In the genomic region with DNA sequence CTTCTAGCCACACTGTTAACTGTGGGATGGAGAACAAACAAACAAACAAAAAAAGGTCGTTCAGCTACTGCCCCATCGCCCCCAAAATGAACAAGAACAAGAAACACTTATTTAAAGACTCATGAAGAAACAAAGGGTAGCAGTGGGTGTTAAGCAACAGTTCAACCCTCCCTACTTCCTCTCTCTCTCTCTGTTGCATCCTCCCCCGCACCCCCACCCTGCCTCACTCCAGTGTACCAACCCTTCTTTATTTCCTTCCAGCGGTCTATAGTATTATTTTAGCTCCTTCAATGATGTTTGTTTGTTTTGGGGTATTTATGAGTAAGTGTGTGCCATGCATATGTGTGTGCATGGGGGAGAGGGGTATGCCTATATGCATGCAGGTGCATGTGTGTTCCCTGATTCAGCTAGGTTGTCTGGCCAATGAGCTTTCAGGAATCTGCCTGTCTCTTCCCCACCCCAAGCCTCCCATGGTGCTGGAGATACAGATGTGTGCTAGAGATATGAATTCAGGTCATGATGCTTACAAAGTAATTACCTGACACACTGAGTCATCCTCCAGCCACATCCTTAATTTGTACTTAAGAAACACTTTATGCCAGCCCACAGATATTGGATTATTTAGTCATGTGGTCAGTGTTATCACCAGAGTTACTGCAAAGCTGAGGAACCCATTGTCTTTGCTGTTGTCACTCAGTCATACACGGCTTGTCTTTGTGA, we compare ENCODE assay signal across 12 mouse cellular contexts. TPM values are rescaled to one million over a fixed set of nuclear protein-coding genes. Genes with fewer than 3 reads are reported as not detected.
A peak's percentile ranks its signal among the peaks of the same experiment; 100 is the strongest.
DNase-seq lines count a peak whose midpoint lies in the region; ATAC-seq and TF ChIP-seq lines count a peak whose summit lies in the region.
"Had no signal": no experiment of that assay in that cellular context is flagged by ENCODE, and none has a peak within 500 bp of the region (broad histone marks: within the 10 kb centered on the region; RNA-seq: fewer than 3 reads in every experiment).

No protein-coding gene starts in this region.

- no peak overlapping the region for H3K9ac ChIP-seq in liver, embryonic 15.5 days

- H3K4me3 ChIP-seq in liver, embryonic 15.5 days (replicated peaks): no peak overlapping the region
- peak overlapping the region; percentile 24; the same call in 1 of the 2 replicates for H3K4me3 ChIP-seq in spleen, adult 2 months (ENCODE audit: extremely low read depth, insufficient read depth, insufficient read length)
- H3K4me3 ChIP-seq in heart, embryonic 10.5 days: no peak overlapping the region

- DNase-seq in B cell, adult 2 months: peak; percentile 58 to 69
- DNase-seq in spleen, adult 2 months (ENCODE audit: low read depth in 1 of 2, low spot score in 2 of 2): peak in 1 of 2 experiments; percentile 72
- no peak for DNase-seq in heart, embryonic 10.5 days (ENCODE audit: low spot score)
- no peak for DNase-seq in heart, postnatal 36 days
- no peak for DNase-seq in layer of hippocampus, postnatal 14 days (ENCODE audit: low spot score in 2 of 2)
- no peak for DNase-seq in adrenal gland, adult 18-20 months (ENCODE audit: low spot score in 2 of 2)
- DNase-seq: adrenal gland, postnatal 25 days; cerebellum, postnatal 36 days had no signal

- H3K36me3 ChIP-seq in liver, embryonic 15.5 days (replicated peaks): no peaks in the 10 kb centered on the region
- H3K36me3 ChIP-seq in spleen, adult 2 months (ENCODE audit: control insufficient read depth, insufficient read depth, low read length): no peaks in the 10 kb centered on the region; the same call in 1 of the 2 replicates
- H3K36me3 ChIP-seq in heart, embryonic 10.5 days: no peaks in the 10 kb centered on the region
- H3K36me3 ChIP-seq: G1E had no signal

- 27% methylated on average over 5 of the region's 5 CpGs for WGBS in liver, embryonic 15.5 days (ENCODE audit: insufficient replicate concordance)
- 16% methylated on average over 5 of the region's 5 CpGs for WGBS in spleen, adult 2 months
- WGBS in heart, embryonic 10.5 days: 71% methylated on average over 5 of the region's 5 CpGs

- TF ChIP-seq CTCF in spleen, adult 2 months (IDR thresholded peaks at IDR 0.05; ENCODE audit: extremely low read depth, insufficient read depth, insufficient read length, insufficient replicate concordance): no peak

- H3K9me3 ChIP-seq in liver, embryonic 15.5 days (replicated peaks): no peaks in the 10 kb centered on the region
- H3K9me3 ChIP-seq in heart, embryonic 10.5 days: no peaks in the 10 kb centered on the region

- no peak overlapping the region for H3K4me2 ChIP-seq in liver, embryonic 15.5 days

- no peak for TF ChIP-seq POLR2A in spleen, adult 2 months (IDR thresholded peaks at IDR 0.05; ENCODE audit: low read depth, low read length)

- intact Hi-C loops in heart, postnatal 36 days (cut with DNase I): no loop called here

- 0 out of 2 replicates have a peak, but pooled peaks cover 3% of the 10 kb centered on the region for H3K4me1 ChIP-seq in liver, embryonic 15.5 days (replicated peaks)
- peaks cover 22% of the 10 kb centered on the region for H3K4me1 ChIP-seq in spleen, adult 2 months (ENCODE audit: control insufficient read depth, insufficient read depth, insufficient read length)
- H3K4me1 ChIP-seq in heart, embryonic 10.5 days: no peaks in the 10 kb centered on the region

- H3K27ac ChIP-seq in liver, embryonic 15.5 days (replicated peaks): 0 out of 2 replicates have a peak overlapping the region, but pooled peaks have one; percentile 3
- peak overlapping the region; percentile 83 for H3K27ac ChIP-seq in spleen, adult 2 months (ENCODE audit: insufficient read depth, low read length)
- H3K27ac ChIP-seq in heart, embryonic 10.5 days: no peak overlapping the region
- H3K27ac ChIP-seq: hindbrain, postnatal 0 days had no signal

- no peaks in the 10 kb centered on the region for H3K27me3 ChIP-seq in liver, embryonic 15.5 days
- no peaks in the 10 kb centered on the region for H3K27me3 ChIP-seq in spleen, adult 2 months (ENCODE audit: control insufficient read depth, insufficient read depth, low read length)
- no peaks in the 10 kb centered on the region for H3K27me3 ChIP-seq in heart, embryonic 10.5 days (ENCODE audit: insufficient read depth, poor library complexity, severe bottlenecking)

- peak; percentile 84 for ATAC-seq in activated CD4-positive, CD25-positive, alpha-beta regulatory T cell, adult 4 months
- ATAC-seq in liver, embryonic 15.5 days (ENCODE audit: insufficient read depth): 0 out of 2 replicates have a peak, but pooled peaks have one; percentile 24
- ATAC-seq: hindbrain, postnatal 0 days had no signal

RNA-seq across cellular contexts. Expression of a gene that starts 5.7 kb away (rescaled TPM):
- 100 to 1,000 TPM; 173 to 208 TPM for polyA plus RNA-seq in activated CD4-positive, CD25-positive, alpha-beta regulatory T cell, adult 4 months (2017; shearing (Covaris generic))
- 5.4 and 6.2 TPM in 2 replicates for polyA plus RNA-seq in liver, embryonic 15.5 days (2015; fragmentation: Nextera tagmentation; extraction: Ambion mirVana)
- 8.4 and 10.9 TPM in 2 replicates for polyA plus RNA-seq in spleen, adult 2 months (2012; rRNA removed)
- polyA plus RNA-seq in heart, embryonic 10.5 days (2016; fragmentation: Nextera tagmentation; extraction: Ambion mirVana): 0.34 and 0.48 TPM in 2 replicates
- 1 to 10 TPM; 3.0 to 3.1 TPM for total RNA-seq in heart, postnatal 36 days (2021)
- 1 to 10 TPM; 2.5 TPM for total RNA-seq in layer of hippocampus, postnatal 14 days (2021)
- 10 to 100 TPM in 1 of 2 experiments, 1 to 10 TPM in 1; 3.7 to 11.1 TPM for total RNA-seq in adrenal gland, adult 18-20 months (2021)
- polyA plus RNA-seq: G1E had no signal

RNA-seq across cellular contexts. Expression of a gene that starts 50.3 kb away (rescaled TPM):
- polyA plus RNA-seq in activated CD4-positive, CD25-positive, alpha-beta regulatory T cell, adult 4 months (2017; shearing (Covaris generic)): 1 to 10 TPM; 1.1 to 2.3 TPM
- polyA plus RNA-seq in liver, embryonic 15.5 days (2015; fragmentation: Nextera tagmentation; extraction: Ambion mirVana): not detected in 2 replicates
- polyA plus RNA-seq in spleen, adult 2 months (2012; rRNA removed): 2.1 and 3.7 TPM in 2 replicates
- polyA plus RNA-seq in heart, embryonic 10.5 days (2016; fragmentation: Nextera tagmentation; extraction: Ambion mirVana): not detected in 2 replicates
- total RNA-seq in heart, postnatal 36 days (2021): under 1 TPM; 0.19 to 0.22 TPM
- total RNA-seq in layer of hippocampus, postnatal 14 days (2021): under 1 TPM in 1 of 2 experiments, not detected in 1; 0.19 TPM
- under 1 TPM; 0.10 to 0.51 TPM for total RNA-seq in adrenal gland, adult 18-20 months (2021)
- total RNA-seq: G1E; hindbrain, postnatal 0 days had no signal
- polyA plus RNA-seq: G1E; hindbrain, postnatal 0 days had no signal

Comparison
In these comparisons a context has a peak if more than half of its experiments do, and no peak if none do; other contexts are left out.
1. DNase-seq: peak in B cell, adult 2 months (2 of 2); none in heart, embryonic 10.5 days (single experiment), heart, postnatal 36 days (0 of 2), layer of hippocampus, postnatal 14 days (0 of 2) and adrenal gland, adult 18-20 months (0 of 2).
2. RNA of a gene that starts 5.7 kb away (polyA plus RNA-seq): 173 to 208 TPM in activated CD4-positive, CD25-positive, alpha-beta regulatory T cell, adult 4 months; 8.4 to 10.9 TPM in spleen, adult 2 months, 5.4 to 6.2 TPM in liver, embryonic 15.5 days and 0.34 to 0.48 TPM in heart, embryonic 10.5 days; every median in the first group is over 10 times any median in the second.